Mouse (Mus musculus) kidney, postnatal 0 days (tissue): ENCODE data around the gene Trim72. TPM values are rescaled to one million over a fixed set of nuclear protein-coding genes. Genes with fewer than 3 reads are reported as not detected.

Source experiments
- ATAC-seq: fragments of 200-750 bp; cut with Nextera tagmentation; replicated peaks from 2 replicates; pipeline ENCODE4 v1.8.0; 2017; ENCODE audit warnings: low read depth, moderate number of reproducible peaks, moderate TSS enrichment, moderate library complexity; ENCODE audit not compliant: low FRiP score
- DNase-seq: peaks from one replicate; pipeline ENCODE4 v3.0.0-alpha.2; 2016; ENCODE audit warnings: low spot score
- H3K27ac ChIP-seq: fragments of 300-500 bp; sonication (generic); 2 replicates; pipeline ENCODE4 v1.5.1; 2014; ENCODE audit warnings: mild to moderate bottlenecking
- H3K27me3 ChIP-seq: fragments of 300-500 bp; sonication (generic); 2 replicates; pipeline ENCODE4 v1.6.1; 2014; ENCODE audit warnings: low read length, mixed read lengths; ENCODE audit not compliant: insufficient read depth
- H3K36me3 ChIP-seq: fragments of 300-500 bp; sonication (generic); 2 replicates; pipeline ENCODE4 v1.6.1; 2014; ENCODE audit warnings: low read length, mixed read lengths; ENCODE audit not compliant: insufficient read depth
- H3K4me1 ChIP-seq: fragments of 300-500 bp; sonication (generic); replicated peaks from 2 replicates; pipeline ENCODE4 v1.6.1; 2014; ENCODE audit warnings: antibody characterized with exemption, low read length, mixed read lengths; ENCODE audit not compliant: insufficient read depth
- H3K4me2 ChIP-seq: fragments of 300-500 bp; sonication (generic); 2 replicates; pipeline ENCODE4 v1.6.1; 2014; ENCODE audit warnings: mild to moderate bottlenecking, low read length, moderate library complexity, mixed read lengths
- H3K4me3 ChIP-seq: fragments of 300-500 bp; sonication (generic); replicated peaks from 2 replicates; pipeline ENCODE4 v1.5.1; 2014; ENCODE audit warnings: low read depth, low read length
- H3K9ac ChIP-seq: fragments of 300-500 bp; sonication (generic); 2 replicates; pipeline ENCODE4 v1.6.1; 2014; ENCODE audit warnings: low read depth, low read length
- H3K9me3 ChIP-seq: fragments of 300-500 bp; sonication (generic); replicated peaks from 2 replicates; pipeline ENCODE4 v1.6.1; 2016; ENCODE audit warnings: low read length, inconsistent platforms, mixed read lengths
- CTCF ChIP-seq: IDR thresholded peaks from 2 replicates; pipeline ENCODE4 v1.5.1; 2016; ENCODE audit warnings: antibody characterized with exemption, low read depth, mild to moderate bottlenecking, moderate library complexity
- WGBS: fragments of 180-500 bp; shearing (Covaris S2); extraction: QIAGEN DNeasy Blood & Tissue Kit; methylation state at CpG from one replicate; pipeline ENCODE4 v1.1.7; 2014; 5-methylcytosine and 5-hydroxymethylcytosine counted together
- polyA plus RNA-seq: library from polyadenylated mRNA; unstranded; fragments of >200 nt; fragmentation: Nextera tagmentation; extraction: Ambion mirVana; gene quantifications from 2 replicates; pipeline ENCODE4 v1.2.1, GENCODE M21; 2015

Trim72 gene
- polyA plus RNA-seq, 1 experiment from 2014 or later, result 0.11 TPM

- no peaks in the 10 kb centered on the region for H3K9me3 ChIP-seq
- H3K36me3 ChIP-seq, result peaks cover 78% of the 10 kb centered on the region
- H3K4me1 ChIP-seq, result no peaks in the 10 kb centered on the region
- TF ChIP-seq CTCF, result no peak
- no peak overlapping the region for H3K4me3 ChIP-seq
- H3K27ac ChIP-seq, result no peak overlapping the region
- no peaks in the 10 kb centered on the region for H3K27me3 ChIP-seq
- DNase-seq (no peak), ATAC-seq (no peak)
- WGBS, result 82% methylated on average over 2 of the region's 2 CpGs
- no peak overlapping the region for H3K4me2 ChIP-seq
- no peak overlapping the region for H3K9ac ChIP-seq
Measured at GRCm38 (mm10) chr7:127974413-127974930, 29.3 kb upstream of the Trim72 start.

GRCm38 (mm10) chr7:127978856-127979255 lies 24.9 kb upstream of the Trim72 start:
- Histone ChIP-seq H3K4me3 (no peak overlapping the region), H3K36me3 (peaks cover 79% of the 10 kb centered on the region), H3K4me1 (no peaks in the 10 kb centered on the region), H3K27me3 (no peaks in the 10 kb centered on the region), H3K4me2 (no peak overlapping the region), H3K27ac (no peak overlapping the region), H3K9ac (no peak overlapping the region), H3K9me3 (no peaks in the 10 kb centered on the region)
- ATAC-seq (no peak), DNase-seq (no peak)
- whole genome bisulfite sequencing, result 94% methylated on average over 2 of the region's 2 CpGs
- no peak for TF ChIP-seq CTCF

GRCm38 (mm10) chr7:127980606-127981005 lies 23.1 kb upstream of the Trim72 start:
- Histone ChIP-seq H3K9me3 (no peaks in the 10 kb centered on the region), H3K27ac (no peak overlapping the region), H3K27me3 (no peaks in the 10 kb centered on the region), H3K9ac (no peak overlapping the region), H3K4me1 (no peaks in the 10 kb centered on the region), H3K4me3 (no peak overlapping the region), H3K4me2 (no peak overlapping the region), H3K36me3 (peaks cover 83% of the 10 kb centered on the region)
- no peak for ATAC-seq
- WGBS, result 84% methylated on average over 3 of the region's 3 CpGs
- DNase-seq, result no peak
- TF ChIP-seq CTCF, result no peak

DNA sequence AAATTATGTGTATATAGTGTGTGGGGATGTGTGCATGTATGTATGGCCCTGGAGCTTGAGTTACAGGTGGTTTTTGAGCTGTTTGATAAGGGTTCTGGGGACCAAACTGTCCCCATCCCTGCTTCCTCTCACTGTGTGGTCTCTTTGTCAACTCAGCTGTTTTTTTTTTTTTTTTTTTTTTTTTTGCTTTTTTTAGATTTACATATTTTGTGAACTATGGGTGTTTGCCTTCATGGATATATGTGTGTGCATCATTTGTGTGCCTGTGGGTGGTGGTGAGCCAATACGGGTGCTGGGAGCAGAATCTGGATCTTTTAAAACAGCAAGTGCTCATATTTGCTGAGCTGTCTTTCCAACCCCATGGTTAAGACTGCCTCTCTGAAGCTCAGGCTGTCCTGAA lies 14.8 kb upstream of the Trim72 start:
- TF ChIP-seq CTCF, result no peak
- no peaks in the 10 kb centered on the region for H3K9me3 ChIP-seq
- 86% methylated on average over 1 of the region's 1 CpGs for WGBS
- peaks cover 29% of the 10 kb centered on the region; the same call in 1 of the 2 replicates for H3K36me3 ChIP-seq
- ATAC-seq (no peak), DNase-seq (no peak)
- H3K4me2 ChIP-seq, result no peak overlapping the region
- H3K4me1 ChIP-seq, result 0 out of 2 replicates have a peak, but pooled peaks cover 8% of the 10 kb centered on the region
- H3K27me3 ChIP-seq, result no peaks in the 10 kb centered on the region
- H3K9ac ChIP-seq, result no peak overlapping the region
- no peak overlapping the region for H3K4me3 ChIP-seq
- no peak overlapping the region for H3K27ac ChIP-seq

DNA sequence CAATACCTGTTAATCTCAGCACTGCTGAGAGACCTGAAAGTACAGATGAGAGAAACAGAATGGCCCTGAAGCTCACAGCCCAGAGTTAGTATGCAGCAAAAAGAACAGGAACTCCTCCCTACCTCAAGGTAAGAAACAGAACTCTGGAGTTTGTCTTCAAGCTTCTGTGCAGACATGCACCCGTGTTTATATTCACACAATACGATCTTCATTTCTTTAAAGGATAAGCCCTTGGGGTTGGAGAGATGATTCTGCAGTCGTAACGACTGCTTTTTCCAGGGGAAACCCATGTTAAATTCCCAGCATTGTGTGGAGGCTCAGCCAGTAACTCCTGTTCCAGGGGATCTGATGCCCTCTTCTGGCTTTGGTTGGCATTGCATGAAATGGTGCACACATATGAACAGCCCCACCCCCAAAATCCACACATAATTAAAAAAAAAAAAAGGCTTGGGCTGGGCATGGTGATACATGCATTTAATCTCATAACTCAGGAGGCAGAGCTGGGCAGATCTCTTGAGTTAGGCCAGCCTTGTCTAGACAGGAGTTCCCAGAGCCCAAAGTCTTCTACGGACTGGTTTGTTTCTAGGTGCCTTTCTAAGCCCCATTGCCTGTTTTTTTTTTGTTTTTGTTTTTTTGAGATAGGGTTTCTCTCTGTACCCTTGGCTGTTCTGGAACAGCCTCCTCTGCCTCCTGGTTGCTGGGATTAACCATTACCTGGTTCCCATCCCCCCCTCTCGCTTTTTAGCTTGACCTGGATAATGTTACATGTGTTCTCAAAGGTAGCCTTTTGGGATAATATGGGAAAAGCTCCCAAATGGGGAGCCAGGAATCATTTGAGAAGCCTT lies 11.9 kb upstream of the Trim72 start:
- DNase-seq (peak; percentile 79), ATAC-seq (no peak)
- Histone ChIP-seq H3K36me3 (0 out of 2 replicates have a peak, but pooled peaks cover 4% of the 10 kb centered on the region), H3K9ac (no peak overlapping the region), H3K4me1 (0 out of 2 replicates have a peak, but pooled peaks cover 8% of the 10 kb centered on the region), H3K27ac (peak overlapping the region; percentile 42; the same call in 1 of the 2 replicates), H3K9me3 (no peaks in the 10 kb centered on the region), H3K4me2 (peak overlapping the region; percentile 67; the same call in 1 of the 2 replicates), H3K27me3 (no peaks in the 10 kb centered on the region), H3K4me3 (no peak overlapping the region)
- TF ChIP-seq CTCF, result peak; percentile 84
- WGBS, result 46% methylated on average over 6 of the region's 6 CpGs

DNA sequence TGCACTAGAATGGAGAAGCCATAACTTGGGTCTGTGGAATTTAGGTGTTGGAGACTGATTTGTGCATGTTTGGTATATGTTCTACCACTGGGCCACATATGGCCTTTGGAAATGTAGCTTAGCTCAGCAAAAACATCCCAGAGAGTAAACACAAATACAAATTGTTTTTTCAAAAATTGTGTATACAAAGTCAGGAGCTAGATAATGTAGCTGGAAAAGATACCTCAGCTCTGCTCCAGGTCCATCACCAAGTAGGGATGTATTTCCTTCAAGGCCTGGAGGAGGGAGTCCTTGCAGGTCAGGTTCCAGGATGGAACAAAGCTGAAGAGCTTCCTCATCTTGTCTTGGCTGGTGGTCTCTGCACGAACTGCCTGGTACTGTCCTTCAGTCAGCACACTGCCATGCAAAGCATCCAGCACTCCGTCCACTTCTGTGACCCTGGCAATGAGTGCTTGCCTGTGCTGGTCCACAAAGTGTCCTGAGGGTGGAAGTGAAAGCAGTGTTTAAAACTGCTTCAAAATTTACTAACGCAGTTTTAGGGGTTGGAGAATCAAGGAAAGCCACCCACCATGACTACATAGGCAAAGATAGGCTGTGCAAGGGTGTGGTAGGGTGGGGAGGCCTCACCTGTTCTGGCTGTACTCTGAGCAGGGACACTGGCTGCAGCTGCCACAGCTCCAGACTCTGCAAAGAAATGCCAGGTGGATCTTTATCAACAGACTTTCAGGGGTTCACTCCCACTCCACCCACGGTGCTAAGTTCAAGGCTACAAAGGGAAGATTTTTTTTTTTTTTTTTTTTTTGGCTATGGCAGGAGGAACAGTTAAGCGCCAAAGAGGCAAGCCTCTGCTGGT lies 11.0 kb upstream of the Trim72 start:
- Histone ChIP-seq H3K36me3 (no peaks in the 10 kb centered on the region), H3K4me2 (peak overlapping the region; percentile 67), H3K4me3 (peak overlapping the region; percentile 28), H3K27ac (peak overlapping the region; percentile 74), H3K4me1 (0 out of 2 replicates have a peak, but pooled peaks cover 8% of the 10 kb centered on the region), H3K27me3 (no peaks in the 10 kb centered on the region), H3K9ac (0 out of 2 replicates have a peak overlapping the region, but pooled peaks have one; percentile 54), H3K9me3 (no peaks in the 10 kb centered on the region)
- no peak for TF ChIP-seq CTCF
- DNase-seq (no peak), ATAC-seq (peak; percentile 44)
- WGBS, result 27% methylated on average over 5 of the region's 5 CpGs
